Mouse (Mus musculus) stomach, postnatal 0 days (tissue): ENCODE measurements at regions not wholly inside any gene's neighbourhood (a gene's known extent, or its start where the extent isn't known, plus 50 kb on each side); places are given as distances from the start of the nearest gene placed in this dataset.

Source experiments
- ATAC-seq: fragments of 200-750 bp; cut with Nextera tagmentation; 2 replicates; pipeline ENCODE4 v1.8.0; 2017; ENCODE audit not compliant: low FRiP score, low TSS enrichment
- DNase-seq: peaks from one replicate; pipeline ENCODE4 v3.0.0-alpha.2; 2016; ENCODE audit warnings: low spot score
- H3K27ac ChIP-seq: fragments of 300-500 bp; sonication (generic); replicated peaks from 2 replicates; pipeline ENCODE4 v1.5.1; 2014; ENCODE audit warnings: mild to moderate bottlenecking, control low read depth
- H3K27me3 ChIP-seq: fragments of 300-500 bp; sonication (generic); 2 replicates; pipeline ENCODE4 v1.6.1; 2014; ENCODE audit warnings: low read length; ENCODE audit not compliant: control insufficient read depth, insufficient read depth
- H3K36me3 ChIP-seq: fragments of 300-500 bp; sonication (generic); 2 replicates; pipeline ENCODE4 v1.6.1; 2014; ENCODE audit warnings: low read length, mixed read lengths; ENCODE audit not compliant: control insufficient read depth, insufficient read depth
- H3K4me1 ChIP-seq: fragments of 300-500 bp; sonication (generic); replicated peaks from 2 replicates; pipeline ENCODE4 v1.6.1; 2014; ENCODE audit warnings: antibody characterized with exemption; ENCODE audit not compliant: control insufficient read depth, insufficient read depth
- H3K4me2 ChIP-seq: fragments of 300-500 bp; sonication (generic); replicated peaks from 2 replicates; pipeline ENCODE4 v1.6.1; 2014; ENCODE audit warnings: low read depth, mild to moderate bottlenecking, control low read depth, moderate library complexity
- H3K4me3 ChIP-seq: fragments of 300-500 bp; sonication (generic); 2 replicates; pipeline ENCODE4 v1.5.1; 2014; ENCODE audit warnings: low read depth, low read length, control low read depth
- H3K9ac ChIP-seq: fragments of 300-500 bp; sonication (generic); 2 replicates; pipeline ENCODE4 v1.6.1; 2014; ENCODE audit warnings: mild to moderate bottlenecking, low read length, control low read depth, mixed read lengths
- H3K9me3 ChIP-seq: fragments of 300-500 bp; sonication (generic); 2 replicates; pipeline ENCODE4 v1.6.1; 2016; ENCODE audit warnings: low read length; ENCODE audit not compliant: control insufficient read depth
- CTCF ChIP-seq: IDR thresholded peaks from 2 replicates; pipeline ENCODE4 v1.5.1; 2016; ENCODE audit warnings: antibody characterized with exemption, low read depth, mild to moderate bottlenecking, moderate library complexity
- EP300 ChIP-seq: optimal IDR thresholded peaks from 2 replicates; pipeline ENCODE3; 2016; ENCODE audit warnings: antibody characterized with exemption
- WGBS: fragments of 180-500 bp; shearing (Covaris S2); extraction: QIAGEN DNeasy Blood & Tissue Kit; methylation state at CpG from one replicate; pipeline ENCODE4 v1.1.7; 2014; 5-methylcytosine and 5-hydroxymethylcytosine counted together

- DNase-seq, result no peak
Observed at GRCm38 (mm10) chr13:90252981-90253380, 163.6 kb upstream of the Xrcc4 start.

GRCm38 (mm10) chr13:90245997-90246765 is 156.8 kb upstream of the Xrcc4 start:
- Histone ChIP-seq H3K36me3 (no peaks in the 10 kb centered on the region), H3K27ac (no peak overlapping the region), H3K9ac (no peak overlapping the region), H3K4me2 (no peak overlapping the region), H3K9me3 (no peaks in the 10 kb centered on the region), H3K4me3 (no peak overlapping the region), H3K27me3 (no peaks in the 10 kb centered on the region), H3K4me1 (no peaks in the 10 kb centered on the region)
- WGBS, result 83% methylated on average over 6 of the region's 6 CpGs
- TF ChIP-seq CTCF, result no peak
- TF ChIP-seq EP300, result no peak
- ATAC-seq (no peak), DNase-seq (no peak)

More at GRCm38 (mm10) chr13:90252981-90253380, 163.6 kb upstream of the Xrcc4 start:
- Histone ChIP-seq H3K4me1 (no peaks in the 10 kb centered on the region), H3K4me2 (no peak overlapping the region), H3K9ac (no peak overlapping the region), H3K27ac (no peak overlapping the region), H3K4me3 (no peak overlapping the region), H3K9me3 (no peaks in the 10 kb centered on the region), H3K36me3 (no peaks in the 10 kb centered on the region), H3K27me3 (no peaks in the 10 kb centered on the region)
- TF ChIP-seq EP300 (no peak), CTCF (no peak)
- ATAC-seq, result no peak
- WGBS, result 18% methylated on average over 1 of the region's 1 CpGs

GRCm38 (mm10) chr13:90238331-90238730 is 148.9 kb upstream of the Xrcc4 start:
- TF ChIP-seq EP300, result no peak
- TF ChIP-seq CTCF, result no peak
- Histone ChIP-seq H3K4me2 (no peak overlapping the region), H3K4me1 (no peaks in the 10 kb centered on the region), H3K4me3 (no peak overlapping the region), H3K9me3 (no peaks in the 10 kb centered on the region), H3K9ac (no peak overlapping the region), H3K36me3 (no peaks in the 10 kb centered on the region), H3K27ac (no peak overlapping the region), H3K27me3 (no peaks in the 10 kb centered on the region)
- DNase-seq, result no peak
- 44% methylated on average over 4 of the region's 4 CpGs for WGBS
- no peak for ATAC-seq

- Histone ChIP-seq H3K27ac (no peak overlapping the region), H3K9ac (no peak overlapping the region), H3K36me3 (no peaks in the 10 kb centered on the region), H3K4me1 (no peaks in the 10 kb centered on the region), H3K4me2 (no peak overlapping the region), H3K4me3 (no peak overlapping the region), H3K27me3 (no peaks in the 10 kb centered on the region), H3K9me3 (no peaks in the 10 kb centered on the region)
- TF ChIP-seq CTCF (no peak), EP300 (no peak)
- 45% methylated on average over 1 of the region's 1 CpGs for WGBS
- DNase-seq, result no peak
- ATAC-seq, result no peak
Observed at GRCm38 (mm10) chr13:90233986-90234385, 144.6 kb upstream of the Xrcc4 start.

GRCm38 (mm10) chr13:90233561-90233960 is 144.2 kb upstream of the Xrcc4 start:
- DNase-seq (no peak), ATAC-seq (no peak)
- Histone ChIP-seq H3K27me3 (no peaks in the 10 kb centered on the region), H3K9me3 (no peaks in the 10 kb centered on the region), H3K4me1 (no peaks in the 10 kb centered on the region), H3K36me3 (no peaks in the 10 kb centered on the region), H3K9ac (no peak overlapping the region), H3K27ac (no peak overlapping the region), H3K4me2 (no peak overlapping the region), H3K4me3 (no peak overlapping the region)
- 62% methylated on average over 3 of the region's 3 CpGs for WGBS
- TF ChIP-seq CTCF (no peak), EP300 (no peak)

- Histone ChIP-seq H3K36me3 (no peaks in the 10 kb centered on the region), H3K27ac (no peak overlapping the region), H3K9ac (no peak overlapping the region), H3K4me3 (no peak overlapping the region), H3K27me3 (no peaks in the 10 kb centered on the region), H3K9me3 (no peaks in the 10 kb centered on the region), H3K4me2 (no peak overlapping the region), H3K4me1 (no peaks in the 10 kb centered on the region)
- WGBS, result 76% methylated on average over 2 of the region's 2 CpGs
- TF ChIP-seq CTCF (no peak), EP300 (no peak)
- ATAC-seq, result no peak
- no peak for DNase-seq
Observed at GRCm38 (mm10) chr13:90229106-90229505, 139.7 kb upstream of the Xrcc4 start.
